In genomic region chr6:86541650-86542049, GRCm38 (mm10) we compare ENCODE assay signal across 16 mouse cellular contexts. TPM values are rescaled to one million over a fixed set of nuclear protein-coding genes. Genes with fewer than 3 reads are reported as not detected.
DNase-seq lines count a peak whose midpoint lies in the region; ATAC-seq and TF ChIP-seq lines count a peak whose summit lies in the region.
"Had no signal": no experiment of that assay in that cellular context is flagged by ENCODE, and none has a peak within 500 bp of the region (broad histone marks: within the 10 kb centered on the region; RNA-seq: fewer than 3 reads in every experiment).

No protein-coding gene starts in this region.

- no peak for DNase-seq in forebrain, postnatal 0 days
- DNase-seq in forebrain, embryonic 10.5 days (ENCODE audit: extremely low spot score, low spot score): no peak
- DNase-seq in midbrain, postnatal 0 days (ENCODE audit: low spot score): no peak
- no peak for DNase-seq in brain, embryonic 14.5 days (ENCODE audit: low read depth)
- no peak for DNase-seq in stomach, postnatal 0 days (ENCODE audit: low spot score)
- no peak for DNase-seq in lung, adult 18-20 months
- DNase-seq: adrenal gland, postnatal 36 days; cerebellum, postnatal 36 days; heart, adult 11 months; spleen, adult 18-20 months had no signal

- WGBS in forebrain, postnatal 0 days: 79% methylated on average over 2 of the region's 2 CpGs
- WGBS in forebrain, embryonic 10.5 days: 87% methylated on average over 2 of the region's 2 CpGs
- 80% methylated on average over 2 of the region's 2 CpGs for WGBS in midbrain, postnatal 0 days
- WGBS in midbrain, embryonic 13.5 days: 80% methylated on average over 2 of the region's 2 CpGs
- WGBS in stomach, postnatal 0 days: 92% methylated on average over 2 of the region's 2 CpGs

- peak; percentile 53 for TF ChIP-seq CTCF in forebrain, postnatal 0 days (IDR thresholded peaks at IDR 0.05; ENCODE audit: low read depth)
- TF ChIP-seq CTCF in midbrain, postnatal 0 days (IDR thresholded peaks at IDR 0.05): peak; percentile 44
- peak; percentile 24; the same call in 1 of the 2 replicates for TF ChIP-seq CTCF in brain, embryonic 14.5 days (IDR thresholded peaks at IDR 0.05; ENCODE audit: borderline replicate concordance, extremely low read depth, insufficient read depth, insufficient read length)
- peak; percentile 63 for TF ChIP-seq CTCF in stomach, postnatal 0 days (IDR thresholded peaks at IDR 0.05; ENCODE audit: low read depth)

- no peaks in the 10 kb centered on the region for H3K9me3 ChIP-seq in forebrain, postnatal 0 days (ENCODE audit: low read length)
- H3K9me3 ChIP-seq in forebrain, embryonic 10.5 days: no peaks in the 10 kb centered on the region; the same call in 1 of the 2 replicates
- H3K9me3 ChIP-seq in midbrain, postnatal 0 days (ENCODE audit: low read length): no peaks in the 10 kb centered on the region
- H3K9me3 ChIP-seq in midbrain, embryonic 13.5 days: no peaks in the 10 kb centered on the region
- H3K9me3 ChIP-seq in stomach, postnatal 0 days (ENCODE audit: control insufficient read depth, low read length): no peaks in the 10 kb centered on the region
- H3K9me3 ChIP-seq: forebrain, embryonic 13.5 days; hindbrain, embryonic 12.5 days; limb, embryonic 15.5 days; midbrain, embryonic 10.5 days had no signal

- H3K4me2 ChIP-seq in forebrain, postnatal 0 days (ENCODE audit: low read depth): no peak overlapping the region
- no peak overlapping the region for H3K4me2 ChIP-seq in midbrain, postnatal 0 days (ENCODE audit: low read depth, low read length, poor library complexity, severe bottlenecking)
- H3K4me2 ChIP-seq in midbrain, embryonic 13.5 days (replicated peaks): no peak overlapping the region
- no peak overlapping the region for H3K4me2 ChIP-seq in stomach, postnatal 0 days (replicated peaks; ENCODE audit: low read depth)
- H3K4me2 ChIP-seq: forebrain, embryonic 13.5 days; hindbrain, embryonic 12.5 days; limb, embryonic 15.5 days had no signal

- H3K9ac ChIP-seq in forebrain, postnatal 0 days: no peak overlapping the region
- H3K9ac ChIP-seq in midbrain, postnatal 0 days (replicated peaks; ENCODE audit: low read length, poor library complexity, severe bottlenecking): no peak overlapping the region
- no peak overlapping the region for H3K9ac ChIP-seq in midbrain, embryonic 13.5 days (replicated peaks)
- H3K9ac ChIP-seq in stomach, postnatal 0 days (ENCODE audit: low read length): no peak overlapping the region
- H3K9ac ChIP-seq: forebrain, embryonic 13.5 days; hindbrain, embryonic 12.5 days; limb, embryonic 15.5 days had no signal

- no peaks in the 10 kb centered on the region for H3K4me1 ChIP-seq in forebrain, postnatal 0 days (ENCODE audit: insufficient read depth)
- H3K4me1 ChIP-seq in forebrain, embryonic 10.5 days: no peaks in the 10 kb centered on the region
- no peaks in the 10 kb centered on the region for H3K4me1 ChIP-seq in midbrain, postnatal 0 days (ENCODE audit: insufficient read depth, low read length)
- H3K4me1 ChIP-seq in midbrain, embryonic 13.5 days (replicated peaks): no peaks in the 10 kb centered on the region
- H3K4me1 ChIP-seq in stomach, postnatal 0 days (replicated peaks; ENCODE audit: control insufficient read depth, insufficient read depth): no peaks in the 10 kb centered on the region
- H3K4me1 ChIP-seq: forebrain, embryonic 13.5 days; hindbrain, embryonic 12.5 days; limb, embryonic 15.5 days; midbrain, embryonic 10.5 days had no signal

- no peak for TF ChIP-seq EP300 in stomach, postnatal 0 days (optimal IDR thresholded peaks at IDR 0.05)

- no peaks in the 10 kb centered on the region for H3K27me3 ChIP-seq in forebrain, postnatal 0 days (ENCODE audit: insufficient read depth, low read length)
- no peaks in the 10 kb centered on the region for H3K27me3 ChIP-seq in forebrain, embryonic 10.5 days (ENCODE audit: poor library complexity, severe bottlenecking)
- no peaks in the 10 kb centered on the region for H3K27me3 ChIP-seq in midbrain, postnatal 0 days (ENCODE audit: insufficient read depth, low read length)
- H3K27me3 ChIP-seq in midbrain, embryonic 13.5 days: no peaks in the 10 kb centered on the region
- no peaks in the 10 kb centered on the region for H3K27me3 ChIP-seq in stomach, postnatal 0 days (ENCODE audit: control insufficient read depth, insufficient read depth, low read length)
- H3K27me3 ChIP-seq: forebrain, embryonic 13.5 days; hindbrain, embryonic 12.5 days; limb, embryonic 15.5 days had no signal

- H3K4me3 ChIP-seq in forebrain, postnatal 0 days (ENCODE audit: low read depth, low read length): no peak overlapping the region
- no peak overlapping the region for H3K4me3 ChIP-seq in forebrain, embryonic 10.5 days
- H3K4me3 ChIP-seq in midbrain, postnatal 0 days (ENCODE audit: low read depth, low read length): no peak overlapping the region
- H3K4me3 ChIP-seq in midbrain, embryonic 13.5 days (replicated peaks): no peak overlapping the region
- no peak overlapping the region for H3K4me3 ChIP-seq in stomach, postnatal 0 days (ENCODE audit: low read depth, low read length)
- H3K4me3 ChIP-seq: forebrain, embryonic 13.5 days; hindbrain, embryonic 12.5 days; limb, embryonic 15.5 days; midbrain, embryonic 10.5 days had no signal

- H3K36me3 ChIP-seq in forebrain, postnatal 0 days (ENCODE audit: insufficient read depth): peaks cover 44% of the 10 kb centered on the region
- H3K36me3 ChIP-seq in forebrain, embryonic 10.5 days (replicated peaks): peaks cover 95% of the 10 kb centered on the region
- H3K36me3 ChIP-seq in midbrain, postnatal 0 days (ENCODE audit: insufficient read depth, low read length): peaks cover 19% of the 10 kb centered on the region
- peaks cover 74% of the 10 kb centered on the region for H3K36me3 ChIP-seq in midbrain, embryonic 13.5 days
- no peaks in the 10 kb centered on the region for H3K36me3 ChIP-seq in stomach, postnatal 0 days (ENCODE audit: control insufficient read depth, insufficient read depth, low read length)

- ATAC-seq in forebrain, postnatal 0 days: no peak
- no peak for ATAC-seq in midbrain, postnatal 0 days (ENCODE audit: low FRiP score)
- no peak for ATAC-seq in midbrain, embryonic 13.5 days
- ATAC-seq in stomach, postnatal 0 days (ENCODE audit: low FRiP score, low TSS enrichment): no peak
- no peak; the same call in 1 of the 2 replicates for ATAC-seq in erythroid progenitor cell, adult 5-6 weeks (replicated peaks; ENCODE audit: low FRiP score, poor library complexity, severe bottlenecking)
- ATAC-seq: forebrain, embryonic 13.5 days had no signal

- TF ChIP-seq POLR2A in brain, embryonic 14.5 days (IDR thresholded peaks at IDR 0.05; ENCODE audit: borderline replicate concordance, extremely low read depth, insufficient read depth, insufficient read length, poor library complexity, severe bottlenecking): no peak

- no peak overlapping the region for H3K27ac ChIP-seq in forebrain, postnatal 0 days (ENCODE audit: low read depth, low read length)
- H3K27ac ChIP-seq in forebrain, embryonic 10.5 days: no peak overlapping the region
- no peak overlapping the region for H3K27ac ChIP-seq in midbrain, postnatal 0 days (ENCODE audit: low read depth, low read length)
- no peak overlapping the region for H3K27ac ChIP-seq in midbrain, embryonic 13.5 days
- H3K27ac ChIP-seq in stomach, postnatal 0 days (replicated peaks): no peak overlapping the region
- H3K27ac ChIP-seq: forebrain, embryonic 13.5 days; hindbrain, embryonic 12.5 days; limb, embryonic 15.5 days; midbrain, embryonic 10.5 days had no signal

RNA-seq across cellular contexts. Expression of gene Pcbp1, which starts 15.5 kb away (rescaled TPM):
- total RNA-seq in forebrain, postnatal 0 days (2014; rRNA removed): 45.7 and 49.3 TPM in 2 replicates
- 340 and 351 TPM in 2 replicates for polyA plus RNA-seq in forebrain, postnatal 0 days (2015; fragmentation: Nextera tagmentation; extraction: Ambion mirVana)
- polyA plus RNA-seq in forebrain, embryonic 10.5 days (2016; fragmentation: Nextera tagmentation; extraction: Ambion mirVana): 305 and 358 TPM in 2 replicates
- 51.7 and 72.8 TPM in 2 replicates for total RNA-seq in midbrain, postnatal 0 days (2014; rRNA removed)
- polyA plus RNA-seq in midbrain, postnatal 0 days (2015; fragmentation: Nextera tagmentation; extraction: Ambion mirVana): 264 and 292 TPM in 2 replicates
- polyA plus RNA-seq in midbrain, embryonic 13.5 days (2015; fragmentation: Nextera tagmentation; extraction: Ambion mirVana): 246 and 342 TPM in 2 replicates
- 240 and 297 TPM in 2 replicates for polyA plus RNA-seq in brain, embryonic 14.5 days (2012; rRNA removed)
- polyA plus RNA-seq in stomach, postnatal 0 days (2015; fragmentation: Nextera tagmentation; extraction: Ambion mirVana): 331 and 337 TPM in 2 replicates
- total RNA-seq in erythroid progenitor cell, adult 5-6 weeks (2015; ENCODE audit: low replicate concordance): 145 and 147 TPM in 2 replicates
- total RNA-seq in erythroid progenitor cell, adult 5-6 weeks (2017; ENCODE audit: low replicate concordance): 58.4 and 67.4 TPM in 2 replicates
